Mouse (Mus musculus): Measurements from ENCODE around the gene Arpp21. TPM values are rescaled to one million over a fixed set of nuclear protein-coding genes. Genes with fewer than 3 reads are reported as not detected.

The Arpp21 gene
- polyA plus RNA-seq, 1 experiment from 2014 or later, result 1.5 TPM

DNA sequence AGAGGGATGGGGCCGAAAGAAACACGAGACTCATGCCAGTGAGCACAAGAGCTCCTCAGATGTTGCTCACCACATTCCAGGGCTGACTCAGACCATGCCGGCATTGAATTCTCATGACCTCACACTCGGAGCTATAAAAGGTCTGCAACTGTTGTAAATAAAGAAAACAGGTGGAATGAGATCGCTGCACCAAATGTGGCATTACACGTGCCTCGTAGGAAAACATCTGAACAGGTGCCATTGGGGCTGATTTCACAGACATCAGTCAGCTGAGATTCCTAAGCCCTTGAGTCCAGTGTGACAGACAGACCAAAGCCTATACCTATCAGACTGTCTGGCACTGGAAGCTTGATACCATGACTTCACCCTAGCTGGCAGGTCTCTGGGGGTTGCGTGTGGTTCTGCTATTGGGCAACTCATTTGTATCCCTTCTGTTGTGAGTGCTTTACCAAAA, 212.1 kb downstream of the Arpp21 start:
- Histone ChIP-seq H3K27ac (no peak overlapping the region), H3K27me3 (no peaks in the 10 kb centered on the region), H3K36me3 (no peaks in the 10 kb centered on the region), H3K4me1 (no peaks in the 10 kb centered on the region), H3K4me2 (no peak overlapping the region), H3K9me3 (replicated peaks) (no peaks in the 10 kb centered on the region), H3K9ac (no peak overlapping the region), H3K4me3 (replicated peaks) (no peak overlapping the region)
- ATAC-seq (replicated peaks; ENCODE audit: low FRiP score), result no peak
- WGBS, result 63% methylated on average over 8 of the region's 8 CpGs

DNA sequence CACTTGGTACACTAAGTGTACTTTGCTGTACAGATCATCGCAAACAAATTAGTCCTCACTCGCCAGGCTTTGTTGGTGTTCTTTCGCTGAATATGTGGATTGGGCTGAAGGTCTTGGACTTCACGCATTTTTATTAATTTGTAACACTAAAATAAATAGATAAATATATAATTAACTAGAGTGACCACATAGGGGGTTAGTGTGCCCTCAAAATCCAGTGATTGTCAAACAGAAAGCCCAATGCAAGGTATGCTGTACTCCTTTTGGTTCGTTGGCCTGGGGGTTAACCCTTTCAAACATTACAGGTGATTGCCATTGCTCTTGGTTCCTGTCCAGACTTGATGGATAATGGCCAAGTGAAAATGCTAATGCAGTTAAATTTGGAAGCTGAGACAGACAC, 212.6 kb downstream of the Arpp21 start:
- Histone ChIP-seq H3K36me3 (no peaks in the 10 kb centered on the region), H3K27ac (no peak overlapping the region), H3K4me3 (replicated peaks) (no peak overlapping the region), H3K9me3 (replicated peaks) (no peaks in the 10 kb centered on the region), H3K9ac (no peak overlapping the region), H3K27me3 (no peaks in the 10 kb centered on the region), H3K4me1 (no peaks in the 10 kb centered on the region), H3K4me2 (no peak overlapping the region)
- no peak for ATAC-seq (replicated peaks; ENCODE audit: low FRiP score)
- WGBS, result 89% methylated on average over 5 of the region's 5 CpGs

Small RNA genes lying within 50 kb of the gene (microRNA-seq; reads per million reads assigned to microRNA genes)
- gene Mir128-2, result 19.7 reads per million, percentile 39 among the genes with 10 or more reads in this experiment
